Mouse (Mus musculus): ENCODE data around the gene Myl12a. TPM values are rescaled to one million over a fixed set of nuclear protein-coding genes. Genes with fewer than 3 reads are reported as not detected.

Myl12a gene
- polyA plus RNA-seq (2016; fragmentation: Nextera tagmentation; extraction: Ambion mirVana), result 832 and 883 TPM in 2 replicates

DNA sequence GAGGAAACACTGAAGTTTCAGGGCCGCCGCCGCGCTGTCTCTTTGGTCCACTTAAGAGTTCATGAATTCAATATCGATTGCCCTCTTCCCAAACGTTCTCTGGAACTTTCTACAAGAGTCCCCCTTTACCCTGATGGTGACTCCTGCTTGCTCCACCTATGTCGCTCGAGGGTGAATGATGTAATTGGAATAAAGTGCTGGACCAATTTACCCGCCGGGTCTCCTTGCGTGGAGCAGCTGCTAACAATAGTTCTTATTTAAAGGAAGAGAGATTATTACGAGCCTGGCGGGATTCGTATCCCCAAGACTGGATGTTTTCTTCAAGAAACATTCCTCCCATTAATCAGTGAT, at the start of gene Myl12a:
Gene Myl12a (minus strand): TSS at position 135 of the 351 bp plus-strand sequence.
- WGBS, result 3% methylated on average over 14 of the region's 14 CpGs
- H3K27me3 ChIP-seq (replicated peaks), result no peaks in the 10 kb centered on the region
- peak; percentile 40 for ATAC-seq (ENCODE audit: insufficient number of reproducible peaks, low FRiP score)
- H3K4me2 ChIP-seq, result peak within 1 kb of the TSS; percentile 66
- H3K9me3 ChIP-seq (replicated peaks), result no peaks in the 10 kb centered on the region
- peak within 1 kb of the TSS; percentile 99 for H3K9ac ChIP-seq
- peak within 1 kb of the TSS; percentile 100 for H3K27ac ChIP-seq (ENCODE audit: poor library complexity, severe bottlenecking)
- no peaks in the 10 kb centered on the region for H3K36me3 ChIP-seq
- H3K4me1 ChIP-seq (replicated peaks), result peaks cover 37% of the 10 kb centered on the region
- H3K4me3 ChIP-seq, result peak within 1 kb of the TSS; percentile 98

DNA sequence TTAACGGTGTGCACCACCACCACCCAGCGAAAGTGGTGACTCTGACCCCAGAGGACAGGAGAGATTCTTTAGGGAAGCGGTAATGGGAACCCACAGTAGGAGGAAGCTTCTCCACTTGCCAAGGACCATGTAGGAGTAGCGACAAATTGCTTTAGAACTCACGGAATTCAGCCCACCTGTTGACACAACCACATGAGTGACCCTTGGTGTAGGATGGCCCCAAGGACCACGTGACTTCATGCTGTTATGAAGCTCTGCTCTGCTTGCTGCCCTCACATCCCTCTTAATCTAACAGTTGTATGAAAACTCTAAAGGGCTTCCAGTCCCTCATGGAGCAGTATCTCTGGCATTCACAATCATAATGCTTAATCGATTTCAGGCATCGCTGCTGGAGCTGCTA, 46.6 kb upstream of the Myl12a start:
- peaks cover 78% of the 10 kb centered on the region for H3K36me3 ChIP-seq
- no peak overlapping the region for H3K27ac ChIP-seq (ENCODE audit: poor library complexity, severe bottlenecking)
- WGBS, result 84% methylated on average over 8 of the region's 8 CpGs
- H3K9ac ChIP-seq, result no peak overlapping the region
- H3K4me1 ChIP-seq (replicated peaks), result no peaks in the 10 kb centered on the region
- no peaks in the 10 kb centered on the region for H3K27me3 ChIP-seq (replicated peaks)
- no peak for ATAC-seq (ENCODE audit: insufficient number of reproducible peaks, low FRiP score)
- H3K9me3 ChIP-seq (replicated peaks), result no peaks in the 10 kb centered on the region
- H3K4me3 ChIP-seq, result no peak overlapping the region
- no peak overlapping the region for H3K4me2 ChIP-seq

DNA sequence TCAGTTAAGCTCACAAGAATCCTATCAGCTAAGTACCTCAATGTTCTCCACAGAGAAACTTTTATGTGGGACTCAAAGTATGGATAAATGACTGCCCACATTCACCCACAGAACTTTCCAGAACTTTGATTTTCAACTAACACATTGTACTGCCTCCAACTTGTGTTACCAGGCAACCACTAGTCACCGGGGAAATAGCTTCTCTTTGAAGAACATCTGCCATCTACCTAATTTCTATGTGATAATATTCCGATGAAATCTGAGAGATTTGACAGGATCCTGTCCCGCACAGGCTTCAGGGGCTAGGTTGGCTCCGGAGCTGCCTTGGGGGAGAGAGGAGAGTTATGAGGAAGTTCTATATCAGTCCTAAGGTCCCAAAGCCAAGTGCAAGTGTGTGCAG, 44.2 kb upstream of the Myl12a start:
- H3K4me3 ChIP-seq, result no peak overlapping the region
- no peaks in the 10 kb centered on the region for H3K4me1 ChIP-seq (replicated peaks)
- no peak overlapping the region for H3K4me2 ChIP-seq
- no peaks in the 10 kb centered on the region for H3K9me3 ChIP-seq (replicated peaks)
- WGBS, result 87% methylated on average over 4 of the region's 4 CpGs
- H3K27ac ChIP-seq (ENCODE audit: poor library complexity, severe bottlenecking), result no peak overlapping the region
- H3K36me3 ChIP-seq, result peaks cover 75% of the 10 kb centered on the region
- H3K27me3 ChIP-seq (replicated peaks), result no peaks in the 10 kb centered on the region
- no peak overlapping the region for H3K9ac ChIP-seq
- no peak for ATAC-seq (ENCODE audit: insufficient number of reproducible peaks, low FRiP score)

DNA sequence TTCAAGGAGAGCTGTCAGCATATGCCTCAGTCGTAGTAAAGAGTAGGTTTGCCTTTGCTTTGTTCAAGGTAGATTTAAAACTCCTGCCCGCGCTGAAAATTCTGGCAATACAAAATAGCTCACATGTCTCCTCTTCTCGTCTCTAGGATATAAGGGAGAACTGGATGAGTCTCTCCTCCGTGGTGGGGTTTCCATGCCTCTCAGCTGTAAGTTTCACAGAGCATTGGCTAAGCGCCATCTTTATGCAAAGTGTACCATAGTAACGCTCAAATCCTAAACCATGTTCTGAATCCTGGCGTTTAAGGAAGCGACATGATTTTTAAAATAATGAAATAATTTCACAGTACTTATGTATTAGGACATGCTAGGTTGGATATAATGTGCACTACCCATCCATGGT, 42.9 kb upstream of the Myl12a start:
- no peak overlapping the region for H3K4me3 ChIP-seq
- no peak overlapping the region for H3K9ac ChIP-seq
- no peaks in the 10 kb centered on the region for H3K9me3 ChIP-seq (replicated peaks)
- no peak for ATAC-seq (ENCODE audit: insufficient number of reproducible peaks, low FRiP score)
- 86% methylated on average over 9 of the region's 9 CpGs for WGBS
- H3K4me2 ChIP-seq, result no peak overlapping the region
- H3K27me3 ChIP-seq (replicated peaks), result no peaks in the 10 kb centered on the region
- no peak overlapping the region for H3K27ac ChIP-seq (ENCODE audit: poor library complexity, severe bottlenecking)
- H3K36me3 ChIP-seq, result peaks cover 78% of the 10 kb centered on the region
- H3K4me1 ChIP-seq (replicated peaks), result peaks cover 1% of the 10 kb centered on the region; the same call in 1 of the 2 replicates

DNA sequence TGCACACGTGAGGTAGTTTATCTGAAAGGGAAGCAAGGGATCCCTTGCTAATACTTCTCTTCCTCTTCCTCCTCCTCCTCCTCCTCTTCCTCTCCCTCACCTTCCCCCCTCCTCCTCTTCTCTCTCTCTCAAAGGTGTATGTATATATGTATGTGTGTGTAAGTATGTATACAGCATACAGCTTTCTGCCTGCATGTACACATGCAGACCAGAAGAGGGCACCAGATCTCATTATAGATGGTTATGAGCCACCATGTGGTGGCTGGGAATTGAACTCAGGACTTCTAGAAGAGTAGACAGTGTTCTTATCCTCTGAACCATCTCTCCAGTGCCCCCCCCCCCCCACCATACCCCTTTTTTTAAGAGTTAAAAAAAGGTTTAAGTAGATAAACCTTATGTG, 40.0 kb upstream of the Myl12a start:
- no peak overlapping the region for H3K27ac ChIP-seq (ENCODE audit: poor library complexity, severe bottlenecking)
- no peak for ATAC-seq (ENCODE audit: insufficient number of reproducible peaks, low FRiP score)
- 72% methylated on average over 1 of the region's 1 CpGs for WGBS
- peaks cover 22% of the 10 kb centered on the region for H3K4me1 ChIP-seq (replicated peaks)
- H3K4me3 ChIP-seq, result no peak overlapping the region
- H3K27me3 ChIP-seq (replicated peaks), result no peaks in the 10 kb centered on the region
- H3K9ac ChIP-seq, result no peak overlapping the region
- no peaks in the 10 kb centered on the region for H3K9me3 ChIP-seq (replicated peaks)
- H3K36me3 ChIP-seq, result peaks cover 80% of the 10 kb centered on the region
- H3K4me2 ChIP-seq, result no peak overlapping the region

DNA sequence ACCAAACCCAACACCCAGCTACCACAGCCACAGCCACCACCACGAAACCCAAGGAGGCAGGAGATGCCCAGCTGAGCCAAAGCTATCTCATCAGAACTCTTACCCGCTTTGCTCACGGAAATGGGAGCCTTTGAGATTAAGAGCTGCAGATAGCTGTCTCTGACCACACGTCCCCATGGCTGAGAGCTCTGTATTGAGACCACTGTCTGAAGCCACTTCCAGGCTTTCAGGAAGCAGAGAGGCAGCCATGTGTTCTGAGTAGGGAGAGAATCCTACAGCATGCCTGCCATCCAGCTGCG, 37.9 kb upstream of the Myl12a start:
- peaks cover 22% of the 10 kb centered on the region for H3K4me1 ChIP-seq (replicated peaks)
- no peaks in the 10 kb centered on the region for H3K9me3 ChIP-seq (replicated peaks)
- no peak overlapping the region for H3K4me3 ChIP-seq
- H3K27ac ChIP-seq (ENCODE audit: poor library complexity, severe bottlenecking), result 0 out of 2 replicates have a peak overlapping the region, but pooled peaks have one; percentile 4
- ATAC-seq (ENCODE audit: insufficient number of reproducible peaks, low FRiP score), result no peak
- no peak overlapping the region for H3K4me2 ChIP-seq
- H3K9ac ChIP-seq, result no peak overlapping the region
- WGBS, result 29% methylated on average over 5 of the region's 5 CpGs
- no peaks in the 10 kb centered on the region for H3K27me3 ChIP-seq (replicated peaks)
- peaks cover 84% of the 10 kb centered on the region for H3K36me3 ChIP-seq

DNA sequence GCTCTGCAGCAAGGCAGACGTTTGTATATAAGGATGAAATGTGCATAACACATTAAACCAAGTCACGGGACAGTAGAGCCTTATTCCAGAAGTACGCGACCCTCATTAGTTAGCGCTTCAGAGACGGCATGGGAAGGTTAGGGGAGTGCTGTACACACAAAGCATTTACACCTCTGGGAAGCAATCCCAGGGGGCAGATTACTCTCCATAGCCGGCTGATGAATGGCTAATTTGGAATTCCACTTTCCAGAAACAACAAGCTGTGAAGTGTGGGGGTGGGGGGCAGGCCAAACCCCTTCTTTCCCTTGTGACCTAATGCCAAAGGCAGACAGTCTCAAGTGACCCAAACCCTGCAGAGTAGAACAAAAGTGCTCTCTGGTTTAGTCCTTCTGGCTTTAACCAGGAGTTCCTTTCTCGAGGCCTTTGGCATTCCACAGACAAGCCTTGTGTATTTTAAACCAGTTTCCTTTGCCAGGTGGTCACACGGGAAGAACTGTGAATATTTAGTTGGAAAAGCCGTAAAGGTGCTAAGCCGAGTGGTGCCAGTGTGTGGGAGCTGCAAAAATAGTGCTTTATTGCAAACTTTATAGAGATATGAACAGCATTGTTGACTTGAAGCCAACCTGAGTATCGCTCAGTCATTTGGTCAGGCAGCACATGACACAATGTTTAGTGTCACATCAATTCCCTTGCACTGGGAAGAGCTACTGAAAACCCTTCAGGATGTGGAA, 37.3 kb upstream of the Myl12a start:
- H3K4me2 ChIP-seq, result no peak overlapping the region
- peaks cover 83% of the 10 kb centered on the region for H3K36me3 ChIP-seq
- 39% methylated on average over 12 of the region's 12 CpGs for WGBS
- H3K9me3 ChIP-seq (replicated peaks), result no peaks in the 10 kb centered on the region
- H3K4me1 ChIP-seq (replicated peaks), result peaks cover 22% of the 10 kb centered on the region
- no peak overlapping the region for H3K9ac ChIP-seq
- 0 out of 2 replicates have a peak overlapping the region, but pooled peaks have one; percentile 4 for H3K27ac ChIP-seq (ENCODE audit: poor library complexity, severe bottlenecking)
- ATAC-seq (ENCODE audit: insufficient number of reproducible peaks, low FRiP score), result no peak
- no peak overlapping the region for H3K4me3 ChIP-seq
- H3K27me3 ChIP-seq (replicated peaks), result no peaks in the 10 kb centered on the region

DNA sequence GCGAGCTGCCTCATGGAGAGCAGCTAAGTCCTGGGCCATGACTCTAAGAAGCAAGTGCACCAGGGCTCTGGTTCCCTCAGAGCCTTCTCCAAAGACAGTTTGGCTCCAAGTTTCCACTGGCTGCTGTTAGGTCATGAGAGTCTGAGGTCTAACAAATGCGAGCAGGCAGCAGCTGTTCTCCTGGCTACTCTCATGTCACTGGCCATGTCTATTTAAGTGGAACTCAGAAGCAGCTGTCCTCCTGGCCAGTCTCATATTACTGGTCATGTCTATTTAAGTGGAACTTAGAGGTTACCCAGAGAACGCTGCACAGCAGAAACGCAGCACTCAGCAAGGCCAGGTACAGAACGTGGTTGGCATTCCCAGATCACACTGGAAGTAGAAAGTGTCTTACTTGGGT, 36.1 kb upstream of the Myl12a start:
- Histone ChIP-seq H3K9me3 (replicated peaks) (no peaks in the 10 kb centered on the region), H3K27ac (ENCODE audit: poor library complexity, severe bottlenecking) (peak overlapping the region; percentile 53; the same call in 1 of the 2 replicates), H3K36me3 (peaks cover 79% of the 10 kb centered on the region), H3K9ac (peak overlapping the region; percentile 38; the same call in 1 of the 2 replicates), H3K4me1 (replicated peaks) (peaks cover 22% of the 10 kb centered on the region), H3K4me3 (no peak overlapping the region), H3K27me3 (replicated peaks) (no peaks in the 10 kb centered on the region), H3K4me2 (no peak overlapping the region)
- WGBS, result 54% methylated on average over 5 of the region's 5 CpGs
- no peak for ATAC-seq (ENCODE audit: insufficient number of reproducible peaks, low FRiP score)

DNA sequence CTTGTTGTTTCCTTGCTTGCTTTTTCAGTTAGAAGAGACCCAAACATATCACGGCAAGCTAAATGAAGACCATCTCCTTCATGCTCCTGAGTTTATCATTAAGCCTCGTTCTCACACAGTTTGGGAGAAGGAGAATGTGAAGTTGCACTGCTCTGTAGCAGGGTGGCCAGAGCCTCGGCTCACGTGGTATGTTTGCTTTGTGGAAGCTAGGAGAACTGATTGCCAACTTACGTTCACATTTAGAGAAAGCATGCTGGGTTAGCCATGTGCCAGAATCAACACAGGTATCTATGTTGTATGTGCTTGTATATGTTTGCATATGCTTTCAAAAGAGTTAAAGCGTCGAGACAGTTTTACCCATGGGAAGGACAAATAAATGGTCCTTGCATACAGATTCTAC, 34.5 kb upstream of the Myl12a start:
- WGBS, result 77% methylated on average over 7 of the region's 7 CpGs
- no peak overlapping the region for H3K4me2 ChIP-seq
- no peak overlapping the region for H3K27ac ChIP-seq (ENCODE audit: poor library complexity, severe bottlenecking)
- H3K4me1 ChIP-seq (replicated peaks), result peaks cover 22% of the 10 kb centered on the region
- no peaks in the 10 kb centered on the region for H3K27me3 ChIP-seq (replicated peaks)
- no peak for ATAC-seq (ENCODE audit: insufficient number of reproducible peaks, low FRiP score)
- peaks cover 66% of the 10 kb centered on the region for H3K36me3 ChIP-seq
- H3K9ac ChIP-seq, result no peak overlapping the region
- H3K4me3 ChIP-seq, result no peak overlapping the region
- no peaks in the 10 kb centered on the region for H3K9me3 ChIP-seq (replicated peaks)

DNA sequence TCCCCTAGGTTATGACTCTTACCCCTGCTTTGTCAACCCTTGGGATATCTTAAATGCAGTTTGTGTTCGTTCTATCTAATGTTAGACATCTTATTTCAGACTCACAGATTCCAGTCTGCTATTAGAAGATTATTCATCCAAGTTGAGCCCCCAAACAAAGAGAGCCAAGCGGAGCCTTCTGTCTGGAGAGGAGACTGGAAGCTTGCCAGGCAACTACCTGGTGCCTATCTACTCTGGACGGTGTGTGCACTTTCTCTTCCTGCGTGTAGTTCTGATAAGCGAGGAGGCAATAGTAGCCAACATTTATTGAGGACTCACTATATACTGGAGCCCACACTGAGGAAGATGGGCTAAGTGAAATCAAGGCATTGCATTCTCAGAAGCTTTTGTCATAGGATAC, 31.8 kb upstream of the Myl12a start:
- H3K27ac ChIP-seq (ENCODE audit: poor library complexity, severe bottlenecking), result no peak overlapping the region
- peaks cover 10% of the 10 kb centered on the region for H3K4me1 ChIP-seq (replicated peaks)
- no peaks in the 10 kb centered on the region for H3K27me3 ChIP-seq (replicated peaks)
- H3K9ac ChIP-seq, result no peak overlapping the region
- no peak overlapping the region for H3K4me3 ChIP-seq
- H3K9me3 ChIP-seq (replicated peaks), result no peaks in the 10 kb centered on the region
- WGBS, result 56% methylated on average over 5 of the region's 5 CpGs
- no peak for ATAC-seq (ENCODE audit: insufficient number of reproducible peaks, low FRiP score)
- no peak overlapping the region for H3K4me2 ChIP-seq
- peaks cover 51% of the 10 kb centered on the region for H3K36me3 ChIP-seq

DNA sequence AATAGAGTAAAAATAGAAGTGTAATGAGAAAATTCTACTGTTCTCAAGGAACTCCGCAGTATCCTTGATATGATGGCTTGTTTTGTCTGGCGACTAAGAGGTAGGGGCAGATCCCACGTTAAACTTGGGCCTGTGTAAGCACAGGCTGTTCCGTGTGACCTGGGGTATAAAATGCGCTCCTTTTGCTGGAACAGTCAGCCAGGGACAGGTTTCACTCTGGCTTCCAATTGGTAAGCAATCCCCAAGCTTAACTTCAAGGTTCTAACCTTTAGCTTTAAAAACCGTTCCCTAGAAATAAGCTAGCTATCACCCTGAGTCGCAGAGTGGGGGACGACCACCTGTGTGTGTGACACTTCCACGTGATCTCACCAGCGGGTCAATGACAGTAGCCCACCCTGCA, 30.0 kb upstream of the Myl12a start:
- Histone ChIP-seq H3K27me3 (replicated peaks) (no peaks in the 10 kb centered on the region), H3K4me3 (no peak overlapping the region), H3K9me3 (replicated peaks) (no peaks in the 10 kb centered on the region), H3K27ac (ENCODE audit: poor library complexity, severe bottlenecking) (no peak overlapping the region), H3K36me3 (peaks cover 44% of the 10 kb centered on the region), H3K4me1 (replicated peaks) (peaks cover 6% of the 10 kb centered on the region), H3K9ac (no peak overlapping the region), H3K4me2 (no peak overlapping the region)
- WGBS, result 76% methylated on average over 10 of the region's 10 CpGs
- ATAC-seq (ENCODE audit: insufficient number of reproducible peaks, low FRiP score), result no peak

DNA sequence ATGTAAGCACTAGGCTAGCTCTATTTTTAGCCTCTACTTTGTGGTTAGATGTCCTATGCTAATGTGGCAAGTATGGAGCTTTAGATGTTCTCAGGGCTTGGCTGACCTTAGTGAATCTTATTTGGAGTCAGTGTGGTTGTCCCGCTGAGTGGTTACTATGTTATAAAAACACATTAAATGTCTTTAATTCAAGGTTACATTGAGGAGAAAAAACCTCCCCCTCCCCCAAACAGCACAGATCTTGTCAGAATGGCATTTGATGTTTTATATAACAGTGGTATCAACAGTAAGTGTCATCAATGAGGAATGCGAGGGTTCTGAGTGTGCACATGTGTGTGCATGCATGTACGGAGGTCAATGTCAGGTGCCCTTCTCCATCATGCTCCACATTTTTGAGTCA, 24.5 kb upstream of the Myl12a start:
- H3K27me3 ChIP-seq (replicated peaks), result no peaks in the 10 kb centered on the region
- H3K9ac ChIP-seq, result no peak overlapping the region
- H3K36me3 ChIP-seq, result peaks cover 48% of the 10 kb centered on the region
- ATAC-seq (ENCODE audit: insufficient number of reproducible peaks, low FRiP score), result no peak
- 79% methylated on average over 3 of the region's 3 CpGs for WGBS
- peak overlapping the region; percentile 18; the same call in 1 of the 2 replicates for H3K27ac ChIP-seq (ENCODE audit: poor library complexity, severe bottlenecking)
- peaks cover 48% of the 10 kb centered on the region for H3K4me1 ChIP-seq (replicated peaks)
- 0 out of 2 replicates have a peak overlapping the region, but pooled peaks have one; percentile 23 for H3K4me2 ChIP-seq
- no peaks in the 10 kb centered on the region for H3K9me3 ChIP-seq (replicated peaks)
- H3K4me3 ChIP-seq, result no peak overlapping the region

Measured in heart, embryonic 12.5 days (tissue).